Mouse (Mus musculus) liver, adult 2 months (tissue): ENCODE results near the gene Evx2.

ENCODE experiments used
- CTCF ChIP-seq: fragments of 200-500 bp; IDR thresholded peaks from 2 replicates; pipeline ENCODE4 v1.5.1; 2011; ENCODE audit warnings: low read depth, low read length, control low read depth
- POLR2A ChIP-seq: fragments of 200-500 bp; IDR thresholded peaks from 2 replicates; pipeline ENCODE4 v1.6.1; 2011; ENCODE audit warnings: low read length, control low read depth; ENCODE audit not compliant: insufficient read depth; ENCODE audit errors: extremely low read depth

- TF ChIP-seq POLR2A (no peak), CTCF (no peak)
Observed at GRCm38 (mm10) chr2:74656632-74657021, 2.7 kb downstream of the Evx2 start.
